Mouse (Mus musculus) kidney, embryonic 16.5 days (tissue): ENCODE data around the gene Dnajc5. TPM values are rescaled to one million over a fixed set of nuclear protein-coding genes. Genes with fewer than 3 reads are reported as not detected.

Experiments used
- ATAC-seq: fragments of 200-750 bp; cut with Nextera tagmentation; 2 replicates; pipeline ENCODE4 v1.8.0; 2017; ENCODE audit warnings: moderate TSS enrichment; ENCODE audit not compliant: low FRiP score, low TSS enrichment
- H3K27ac ChIP-seq: fragments of 300-500 bp; sonication (generic); 2 replicates; pipeline ENCODE4 v1.5.1; 2014; ENCODE audit warnings: low read length
- H3K27me3 ChIP-seq: fragments of 300-500 bp; sonication (generic); 2 replicates; pipeline ENCODE4 v1.6.1; 2014; ENCODE audit warnings: low read length, control low read depth, mixed read lengths; ENCODE audit not compliant: insufficient read depth
- H3K36me3 ChIP-seq: fragments of 300-500 bp; sonication (generic); 2 replicates; pipeline ENCODE4 v1.6.1; 2014; ENCODE audit warnings: low read length, control low read depth, mixed read lengths; ENCODE audit not compliant: insufficient read depth
- H3K4me1 ChIP-seq: fragments of 300-500 bp; sonication (generic); 2 replicates; pipeline ENCODE4 v1.6.1; 2014; ENCODE audit warnings: low read length, control low read depth, mixed read lengths; ENCODE audit not compliant: insufficient read depth
- H3K4me2 ChIP-seq: fragments of 300-500 bp; sonication (generic); replicated peaks from 2 replicates; pipeline ENCODE4 v1.6.1; 2014; ENCODE audit warnings: low read depth, low read length
- H3K4me3 ChIP-seq: fragments of 300-500 bp; sonication (generic); 2 replicates; pipeline ENCODE4 v1.5.1; 2014; ENCODE audit warnings: mild to moderate bottlenecking, low read length
- H3K9ac ChIP-seq: fragments of 300-500 bp; sonication (generic); replicated peaks from 2 replicates; pipeline ENCODE4 v1.6.1; 2014; ENCODE audit warnings: low read length
- H3K9me3 ChIP-seq: fragments of 300-500 bp; sonication (generic); 2 replicates; pipeline ENCODE4 v1.6.1; 2016; ENCODE audit warnings: low read length, control low read depth
- WGBS: fragments of 180-500 bp; shearing (Covaris S2); extraction: QIAGEN DNeasy Blood & Tissue Kit; methylation state at CpG from one replicate; pipeline ENCODE4 v1.1.7; 2014; 5-methylcytosine and 5-hydroxymethylcytosine counted together
- polyA plus RNA-seq: library from polyadenylated mRNA; unstranded; fragments of >200 nt; fragmentation: Nextera tagmentation; extraction: Ambion mirVana; gene quantifications from 2 replicates; pipeline ENCODE4 v1.2.1, GENCODE M21; 2015

The Dnajc5 gene
- polyA plus RNA-seq, result 91.7 and 100 TPM in 2 replicates

DNA sequence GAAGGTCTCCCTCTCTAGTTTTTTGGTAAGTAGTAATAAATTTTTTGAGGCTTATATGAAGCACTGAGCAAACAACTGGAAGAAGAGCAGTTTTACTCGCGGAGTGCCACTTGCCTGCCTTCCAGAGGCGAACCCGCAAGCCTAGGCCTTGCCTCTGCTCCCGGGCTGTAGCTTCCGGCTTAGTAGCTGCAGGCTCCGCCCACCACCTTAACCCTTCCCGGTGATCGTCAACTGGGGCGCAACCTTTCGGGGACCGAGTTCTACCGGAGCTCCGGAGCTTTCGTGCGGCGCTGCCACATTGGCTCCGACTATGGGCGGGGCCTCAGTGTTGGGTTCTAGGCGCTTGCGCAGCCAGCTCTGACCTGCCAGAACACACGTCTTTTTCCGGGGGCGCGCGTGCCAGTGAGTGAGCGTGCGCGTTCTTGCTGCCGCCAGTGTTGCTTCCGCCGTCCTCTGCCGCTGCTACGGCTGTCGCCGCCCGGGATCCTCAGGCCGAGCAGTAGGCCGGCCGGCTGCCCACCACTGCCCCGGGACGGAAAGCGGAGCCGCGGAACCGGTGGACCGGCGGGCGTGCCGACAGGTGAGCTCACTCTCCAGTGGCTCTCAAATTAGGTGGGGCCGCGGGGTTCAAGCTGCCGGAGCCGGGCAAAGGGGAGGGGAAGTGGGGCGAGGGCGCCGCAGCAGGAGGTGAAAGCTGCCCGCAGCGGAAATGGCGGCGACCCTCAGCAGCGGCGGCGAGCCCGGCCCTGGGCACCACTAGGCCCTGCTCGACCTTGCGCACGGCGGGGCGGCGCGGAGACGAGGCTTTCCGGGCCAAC, at the start of gene Dnajc5:
Dnajc5 (plus strand) TSS at position 368 of the 818 bp plus-strand sequence.
- Histone ChIP-seq H3K9me3 (no peaks in the 10 kb centered on the region), H3K4me2 (peak within 1 kb of the TSS; percentile 79), H3K4me1 (peaks cover 25% of the 10 kb centered on the region), H3K27me3 (no peaks in the 10 kb centered on the region), H3K36me3 (peaks cover 23% of the 10 kb centered on the region), H3K27ac (peak within 1 kb of the TSS; percentile 98), H3K9ac (peak within 1 kb of the TSS; percentile 89), H3K4me3 (peak within 1 kb of the TSS; percentile 85)
- under 1% methylated on average over 69 of the region's 74 CpGs for WGBS
- peak; percentile 99 for ATAC-seq

DNA sequence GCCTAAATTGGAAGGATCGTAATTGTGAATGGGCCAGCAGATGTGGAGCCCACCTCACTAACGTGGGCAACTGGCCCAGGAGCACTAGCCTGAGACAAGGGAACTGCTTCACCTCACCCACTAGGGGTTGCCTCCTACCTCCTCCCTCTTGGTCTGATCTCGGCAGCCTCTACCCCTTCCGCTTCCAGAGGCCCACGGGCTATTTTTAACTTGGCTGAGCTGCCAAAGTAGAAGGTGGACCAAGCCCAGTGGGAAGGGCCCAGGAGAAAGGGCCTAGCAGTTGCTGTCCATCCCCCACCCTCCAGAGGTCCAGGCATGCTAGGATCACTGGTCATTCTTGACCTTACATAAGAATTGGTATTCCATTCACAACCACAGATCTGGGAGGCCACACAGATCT, 49.0 kb upstream of the Dnajc5 start:
- H3K36me3 ChIP-seq, result no peaks in the 10 kb centered on the region
- no peak overlapping the region for H3K9ac ChIP-seq
- no peaks in the 10 kb centered on the region for H3K27me3 ChIP-seq
- ATAC-seq, result peak; percentile 71
- no peak overlapping the region for H3K4me2 ChIP-seq
- peak overlapping the region; percentile 63; the same call in 1 of the 2 replicates for H3K27ac ChIP-seq
- 30% methylated on average over 5 of the region's 5 CpGs for WGBS
- H3K9me3 ChIP-seq, result no peaks in the 10 kb centered on the region
- peaks cover 9% of the 10 kb centered on the region; the same call in 1 of the 2 replicates for H3K4me1 ChIP-seq
- no peak overlapping the region for H3K4me3 ChIP-seq

DNA sequence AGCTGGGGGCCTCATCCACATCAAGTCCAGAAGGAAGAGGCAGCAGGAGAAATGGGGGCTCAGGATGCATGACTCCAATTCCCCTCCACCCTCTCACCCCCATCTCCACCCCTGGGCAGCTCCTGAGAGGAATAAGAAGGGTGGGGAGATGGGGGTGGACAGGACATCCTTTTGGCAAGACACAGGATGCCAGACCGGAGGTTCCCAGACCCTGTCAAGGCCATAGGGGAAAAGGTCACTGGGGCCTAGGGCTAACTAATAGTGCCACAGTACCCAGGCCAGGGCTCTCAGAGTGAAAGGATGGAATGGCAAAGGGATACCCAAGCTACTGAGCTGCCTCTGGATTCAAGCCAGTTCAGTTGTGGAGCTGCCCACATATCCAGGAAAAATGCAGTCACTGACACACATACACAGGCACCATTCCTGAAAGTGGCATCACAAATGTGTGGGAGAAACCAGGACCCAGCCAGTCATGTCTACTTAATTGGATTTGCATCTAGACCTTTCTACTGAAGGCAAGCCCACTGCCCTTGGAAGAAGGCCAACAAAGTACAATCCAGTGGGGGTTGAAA, 47.9 kb upstream of the Dnajc5 start:
- no peaks in the 10 kb centered on the region for H3K36me3 ChIP-seq
- H3K9me3 ChIP-seq, result no peaks in the 10 kb centered on the region
- H3K4me1 ChIP-seq, result peaks cover 9% of the 10 kb centered on the region; the same call in 1 of the 2 replicates
- 53% methylated on average over 1 of the region's 1 CpGs for WGBS
- H3K4me2 ChIP-seq, result no peak overlapping the region
- ATAC-seq, result no peak
- no peak overlapping the region for H3K4me3 ChIP-seq
- H3K27ac ChIP-seq, result peak overlapping the region; percentile 8; the same call in 1 of the 2 replicates
- no peak overlapping the region for H3K9ac ChIP-seq
- no peaks in the 10 kb centered on the region for H3K27me3 ChIP-seq

- Histone ChIP-seq H3K9ac (no peak overlapping the region), H3K4me3 (no peak overlapping the region), H3K27ac (peak overlapping the region; percentile 63), H3K4me1 (peaks cover 42% of the 10 kb centered on the region), H3K4me2 (0 out of 2 replicates have a peak overlapping the region, but pooled peaks have one; percentile 25), H3K36me3 (no peaks in the 10 kb centered on the region), H3K9me3 (no peaks in the 10 kb centered on the region), H3K27me3 (no peaks in the 10 kb centered on the region)
- no peak for ATAC-seq
- WGBS, result 49% methylated on average over 2 of the region's 2 CpGs
These were observed 37.2 kb upstream of the Dnajc5 start for GRCm38 (mm10) chr2:181483120-181483519.

DNA sequence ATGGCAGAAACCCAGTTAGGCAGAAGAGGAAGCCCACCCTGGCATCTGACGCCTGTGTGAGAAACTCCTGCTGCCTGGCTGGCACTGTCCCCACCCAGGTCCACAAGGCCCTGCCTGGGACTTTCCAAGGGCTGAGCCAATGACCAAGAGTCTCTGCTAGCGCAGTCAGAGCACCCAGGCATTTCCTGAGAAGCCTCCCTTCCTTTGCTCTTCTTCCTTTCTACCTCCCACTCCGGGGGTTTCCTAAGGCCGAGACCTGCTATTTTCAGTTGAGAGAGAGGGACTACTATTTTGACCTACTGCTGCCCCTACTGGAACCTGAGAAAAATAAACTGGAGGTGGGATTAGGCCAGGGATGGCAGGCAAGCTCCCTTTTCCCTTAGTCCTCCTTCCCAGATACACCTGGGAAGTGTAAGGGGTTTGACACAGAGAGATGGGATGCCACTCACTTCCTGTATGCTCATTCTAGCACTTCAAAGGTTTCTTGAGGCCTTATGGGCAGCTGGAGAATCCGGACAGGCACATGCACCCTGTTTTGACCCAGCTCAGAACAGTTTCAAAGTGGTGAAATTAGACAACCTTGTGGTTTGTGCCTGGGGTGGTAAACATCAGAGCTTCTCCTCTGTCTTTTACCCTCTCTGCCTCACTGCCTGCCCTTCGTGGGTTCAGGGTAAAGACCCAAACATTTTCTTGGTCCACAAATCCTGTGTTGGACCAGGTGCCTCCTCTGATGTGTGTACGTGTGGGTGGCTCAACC, 36.5 kb upstream of the Dnajc5 start:
- H3K4me2 ChIP-seq, result peak overlapping the region; percentile 25; the same call in 1 of the 2 replicates
- H3K4me1 ChIP-seq, result peaks cover 49% of the 10 kb centered on the region
- ATAC-seq, result no peak
- H3K9me3 ChIP-seq, result no peaks in the 10 kb centered on the region
- 26% methylated on average over 7 of the region's 7 CpGs for WGBS
- H3K4me3 ChIP-seq, result no peak overlapping the region
- no peaks in the 10 kb centered on the region for H3K27me3 ChIP-seq
- H3K27ac ChIP-seq, result peak overlapping the region; percentile 63
- H3K36me3 ChIP-seq, result no peaks in the 10 kb centered on the region
- H3K9ac ChIP-seq, result peak overlapping the region; percentile 45; the same call in 1 of the 2 replicates

GRCm38 (mm10) chr2:181484456-181485233, 35.6 kb upstream of the Dnajc5 start:
- H3K36me3 ChIP-seq, result no peaks in the 10 kb centered on the region
- no peak overlapping the region for H3K4me3 ChIP-seq
- H3K4me1 ChIP-seq, result peaks cover 51% of the 10 kb centered on the region
- no peak overlapping the region for H3K4me2 ChIP-seq
- ATAC-seq, result no peak
- peak overlapping the region; percentile 63 for H3K27ac ChIP-seq
- no peak overlapping the region; the same call in 1 of the 2 replicates for H3K9ac ChIP-seq
- no peaks in the 10 kb centered on the region for H3K9me3 ChIP-seq
- 86% methylated on average over 6 of the region's 6 CpGs for WGBS
- no peaks in the 10 kb centered on the region for H3K27me3 ChIP-seq

- no peaks in the 10 kb centered on the region for H3K9me3 ChIP-seq
- H3K36me3 ChIP-seq, result no peaks in the 10 kb centered on the region
- no peak overlapping the region for H3K4me2 ChIP-seq
- no peaks in the 10 kb centered on the region for H3K27me3 ChIP-seq
- H3K4me3 ChIP-seq, result no peak overlapping the region
- peaks cover 51% of the 10 kb centered on the region for H3K4me1 ChIP-seq
- 8% methylated on average over 1 of the region's 1 CpGs for WGBS
- no peak overlapping the region; the same call in 1 of the 2 replicates for H3K9ac ChIP-seq
- no peak for ATAC-seq
- peak overlapping the region; percentile 95 for H3K27ac ChIP-seq
These were observed 34.5 kb upstream of the Dnajc5 start for GRCm38 (mm10) chr2:181485741-181486140.

GRCm38 (mm10) chr2:181487338-181488277, 32.7 kb upstream of the Dnajc5 start:
- Histone ChIP-seq H3K27ac (peak overlapping the region; percentile 95), H3K9ac (peak overlapping the region; percentile 23; the same call in 1 of the 2 replicates), H3K4me2 (peak overlapping the region; percentile 35), H3K9me3 (no peaks in the 10 kb centered on the region), H3K4me1 (peaks cover 51% of the 10 kb centered on the region), H3K36me3 (no peaks in the 10 kb centered on the region), H3K27me3 (no peaks in the 10 kb centered on the region), H3K4me3 (0 out of 2 replicates have a peak overlapping the region, but pooled peaks have one; percentile 7)
- 10% methylated on average over 5 of the region's 5 CpGs for WGBS
- ATAC-seq, result peak; percentile 97
